ENCODE assay signal across 28 mouse cellular contexts in the genomic region with DNA sequence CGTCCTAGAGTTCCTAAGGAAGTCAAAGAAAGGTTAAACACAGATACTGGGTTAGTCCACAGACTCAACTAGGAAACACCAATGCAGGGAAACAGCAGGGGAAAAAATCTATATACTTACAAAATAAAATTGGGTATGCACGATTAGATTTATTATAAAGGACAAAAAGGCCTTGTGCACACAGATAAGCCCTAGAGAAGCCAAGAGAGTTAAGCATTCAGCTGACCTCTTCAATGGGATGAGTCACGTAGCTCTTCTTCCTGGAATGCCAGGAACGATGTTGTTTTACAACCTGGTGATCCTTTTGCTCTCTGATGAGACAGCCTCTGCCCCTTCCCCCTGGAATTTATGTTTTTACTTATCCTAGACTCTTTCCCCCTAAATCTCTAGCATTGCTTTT. TPM values are rescaled to one million over a fixed set of nuclear protein-coding genes. Genes with fewer than 3 reads are reported as not detected.
"Had no signal": no experiment of that assay in that cellular context is flagged by ENCODE, and none has a peak within 500 bp of the region (broad histone marks: within the 10 kb centered on the region; RNA-seq: fewer than 3 reads in every experiment).

No protein-coding gene starts in this region.

- H3K4me1 ChIP-seq: lung, embryonic 15.5 days; megakaryocyte, embryonic 14.5 days; midbrain, embryonic 13.5 days; midbrain, embryonic 15.5 days; neural tube, embryonic 12.5 days had no signal

- DNase-seq: lung, adult 2 months; lung, postnatal 14 days; lung, postnatal 36 days; retina, postnatal 1 day; right cerebral cortex, adult 18-20 months; right cerebral cortex, postnatal 25 days; right cerebral cortex, postnatal 4 days; spleen, adult 18-20 months; thymus, adult 18-20 months; thymus, postnatal 14 days; thymus, postnatal 36 days had no signal

- H3K36me3 ChIP-seq: lung, embryonic 15.5 days; midbrain, embryonic 13.5 days; midbrain, embryonic 15.5 days; neural tube, embryonic 12.5 days had no signal

- H3K9ac ChIP-seq: lung, embryonic 15.5 days; midbrain, embryonic 13.5 days; midbrain, embryonic 15.5 days; neural tube, embryonic 12.5 days had no signal

- ATAC-seq: lung, postnatal 0 days; midbrain, embryonic 13.5 days; midbrain, embryonic 15.5 days had no signal

- H3K4me3 ChIP-seq: lung, embryonic 15.5 days; megakaryocyte, embryonic 14.5 days; midbrain, embryonic 13.5 days; midbrain, embryonic 15.5 days; neural tube, embryonic 12.5 days had no signal

- H3K9me3 ChIP-seq: lung, embryonic 15.5 days; megakaryocyte, embryonic 14.5 days; midbrain, embryonic 13.5 days; midbrain, embryonic 15.5 days; neural tube, embryonic 12.5 days had no signal

- H3K27ac ChIP-seq: lung, embryonic 15.5 days; macrophage; midbrain, embryonic 13.5 days; midbrain, embryonic 15.5 days; neural tube, embryonic 12.5 days had no signal

- H3K4me2 ChIP-seq: lung, embryonic 15.5 days; midbrain, embryonic 11.5 days; midbrain, embryonic 13.5 days; midbrain, embryonic 15.5 days; neural tube, embryonic 12.5 days had no signal

- H3K27me3 ChIP-seq: lung, embryonic 15.5 days; megakaryocyte, embryonic 14.5 days; midbrain, embryonic 13.5 days; midbrain, embryonic 15.5 days; neural tube, embryonic 12.5 days had no signal

RNA-seq across cellular contexts. Expression of a gene that starts 8.4 kb away (rescaled TPM):
- total RNA-seq: megakaryocyte progenitor cell, adult 5-6 weeks; midbrain, postnatal 0 days; monocyte, adult 5-6 weeks had no signal
- polyA plus RNA-seq: liver, embryonic 16.5 days; lung, adult 2 months; lung, embryonic 15.5 days; lung, postnatal 0 days; macrophage; midbrain, embryonic 11.5 days; midbrain, embryonic 13.5 days; midbrain, embryonic 15.5 days; midbrain, postnatal 0 days; neural tube, embryonic 12.5 days; neural tube, embryonic 14.5 days; small intestine, adult 2 months; stomach, embryonic 14.5 days; stomach, embryonic 16.5 days; thymus, postnatal 0 days had no signal

RNA-seq across cellular contexts. Expression of a gene that starts 9.5 kb away (rescaled TPM):
- total RNA-seq: megakaryocyte progenitor cell, adult 5-6 weeks; midbrain, postnatal 0 days; monocyte, adult 5-6 weeks had no signal
- polyA plus RNA-seq: liver, embryonic 16.5 days; lung, adult 2 months; lung, embryonic 15.5 days; lung, postnatal 0 days; macrophage; midbrain, embryonic 11.5 days; midbrain, embryonic 13.5 days; midbrain, embryonic 15.5 days; midbrain, postnatal 0 days; neural tube, embryonic 12.5 days; neural tube, embryonic 14.5 days; small intestine, adult 2 months; stomach, embryonic 14.5 days; stomach, embryonic 16.5 days; thymus, postnatal 0 days had no signal

RNA-seq across cellular contexts. Expression of a gene that starts 25.5 kb away (rescaled TPM):
- total RNA-seq: megakaryocyte progenitor cell, adult 5-6 weeks; midbrain, postnatal 0 days; monocyte, adult 5-6 weeks had no signal
- polyA plus RNA-seq: liver, embryonic 16.5 days; lung, adult 2 months; lung, embryonic 15.5 days; lung, postnatal 0 days; macrophage; midbrain, embryonic 11.5 days; midbrain, embryonic 13.5 days; midbrain, embryonic 15.5 days; midbrain, postnatal 0 days; neural tube, embryonic 12.5 days; neural tube, embryonic 14.5 days; small intestine, adult 2 months; stomach, embryonic 14.5 days; stomach, embryonic 16.5 days; thymus, postnatal 0 days had no signal

RNA-seq across cellular contexts. Expression of a gene that starts 41.2 kb away (rescaled TPM):
- total RNA-seq: megakaryocyte progenitor cell, adult 5-6 weeks; midbrain, postnatal 0 days; monocyte, adult 5-6 weeks had no signal
- polyA plus RNA-seq: liver, embryonic 16.5 days; lung, adult 2 months; lung, embryonic 15.5 days; lung, postnatal 0 days; macrophage; midbrain, embryonic 11.5 days; midbrain, postnatal 0 days; neural tube, embryonic 12.5 days; neural tube, embryonic 14.5 days; small intestine, adult 2 months; stomach, embryonic 14.5 days; stomach, embryonic 16.5 days; thymus, postnatal 0 days had no signal

RNA-seq across cellular contexts. Expression of a gene that starts 46.1 kb away (rescaled TPM):
- total RNA-seq: megakaryocyte progenitor cell, adult 5-6 weeks; midbrain, postnatal 0 days; monocyte, adult 5-6 weeks had no signal
- polyA plus RNA-seq: liver, embryonic 16.5 days; lung, adult 2 months; lung, embryonic 15.5 days; lung, postnatal 0 days; macrophage; midbrain, embryonic 11.5 days; midbrain, embryonic 13.5 days; midbrain, embryonic 15.5 days; midbrain, postnatal 0 days; neural tube, embryonic 12.5 days; neural tube, embryonic 14.5 days; small intestine, adult 2 months; stomach, embryonic 14.5 days; stomach, embryonic 16.5 days; thymus, postnatal 0 days had no signal
